Mouse (Mus musculus) right cerebral cortex, adult 18-20 months (tissue): Measurements from ENCODE around the gene Prr22.
A peak's percentile ranks its signal among the peaks of the same experiment; 100 is the strongest.

Experiments
- DNase-seq: peaks from one replicate; pipeline ENCODE4 v3.0.0; 2022; ENCODE audit warnings: mixed read lengths

Gene Prr22

GRCm38 (mm10) chr17:56769950-56770349, at the start of gene Prr22:
Gene Prr22 (plus strand): TSS chr17:56770250.
- DNase-seq: no peak

GRCm38 (mm10) chr17:56722441-56722840, 47.6 kb upstream of the Prr22 start:
- DNase-seq: no peak

DNA sequence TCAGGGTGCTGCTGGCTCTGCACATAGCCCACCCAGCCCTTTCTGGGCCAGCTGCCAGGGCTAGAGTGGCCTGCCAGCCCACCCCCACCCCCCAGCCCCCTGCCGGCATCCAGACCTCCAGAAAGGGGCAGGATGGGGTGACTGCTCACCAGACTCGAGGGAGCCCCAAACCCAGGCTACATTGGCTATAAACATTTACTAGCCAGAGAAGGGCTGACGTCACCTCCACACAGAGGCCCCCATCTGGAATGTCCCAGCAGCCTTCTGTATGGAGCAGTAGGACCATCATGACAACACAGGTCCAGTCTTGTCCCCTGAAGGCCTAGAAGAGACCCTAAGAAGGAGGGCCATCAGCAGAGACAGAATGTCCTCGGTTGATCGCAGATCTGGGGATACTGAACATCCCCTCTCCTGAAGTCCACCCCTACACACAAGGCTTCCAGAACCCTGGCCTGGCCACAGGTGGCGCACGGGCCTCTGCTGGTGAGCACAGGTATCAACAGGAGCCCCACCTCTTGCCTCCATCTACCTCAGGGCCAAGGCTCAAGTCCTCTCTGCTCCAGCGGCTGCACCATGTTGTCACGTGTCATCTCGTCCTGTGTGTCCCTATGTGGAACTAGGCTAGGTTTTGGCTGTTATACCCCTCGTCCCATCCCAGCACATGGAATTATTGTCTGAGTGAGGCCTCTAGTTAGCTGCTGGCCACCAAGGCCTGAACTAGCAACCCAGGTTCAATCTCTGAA, 46.5 kb upstream of the Prr22 start:
- DNase-seq: no peak

- DNase-seq: no peak
Measured at GRCm38 (mm10) chr17:56727029-56727649, 42.9 kb upstream of the Prr22 start.

- DNase-seq: no peak
Measured at GRCm38 (mm10) chr17:56727659-56728058, 42.4 kb upstream of the Prr22 start.

- DNase-seq: no peak
Measured at GRCm38 (mm10) chr17:56728117-56728516, 41.9 kb upstream of the Prr22 start.

DNA sequence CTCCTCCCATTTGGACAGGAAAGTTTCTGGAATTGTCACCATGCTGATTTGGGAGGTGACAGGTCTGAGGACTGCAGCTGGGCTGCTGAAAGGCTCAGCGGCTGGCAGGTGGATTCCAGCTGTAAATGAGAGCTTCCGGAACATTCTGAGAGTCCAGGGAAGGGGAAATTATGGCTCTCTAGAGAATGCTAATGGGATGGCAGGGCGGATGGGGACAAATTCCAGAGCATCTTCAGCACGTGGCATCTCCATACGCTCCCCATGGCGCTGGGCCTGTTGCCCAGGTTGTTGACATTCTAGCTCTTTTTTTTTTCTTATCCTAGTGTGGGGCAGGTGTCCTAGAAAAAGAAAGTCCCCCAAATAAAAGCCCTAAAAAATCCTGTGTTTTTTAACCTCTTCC, 40.9 kb upstream of the Prr22 start:
- no peak for DNase-seq

GRCm38 (mm10) chr17:56729656-56730055, 40.4 kb upstream of the Prr22 start:
- DNase-seq: no peak

DNA sequence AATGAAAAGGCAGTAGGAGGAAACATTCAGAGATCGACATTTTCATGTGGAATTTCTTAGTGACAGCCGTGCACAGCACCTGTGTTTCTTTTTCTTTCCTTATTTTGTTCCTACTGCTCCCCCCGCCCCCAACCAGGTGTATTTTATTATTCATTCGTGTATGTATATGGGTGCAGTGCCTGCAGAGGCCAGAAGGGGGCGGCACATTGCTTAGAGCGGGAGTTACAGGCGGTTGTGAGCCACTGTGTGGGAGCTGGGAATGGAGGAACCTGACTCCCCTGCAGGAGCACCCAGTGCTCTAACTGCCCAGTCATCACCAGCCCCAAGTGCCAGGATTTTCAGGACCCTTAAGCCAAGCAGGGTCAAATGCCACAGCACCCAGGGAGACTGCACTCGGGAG, 33.5 kb upstream of the Prr22 start:
- no peak for DNase-seq

- DNase-seq: no peak
Measured at GRCm38 (mm10) chr17:56738221-56738620, 31.8 kb upstream of the Prr22 start.

DNA sequence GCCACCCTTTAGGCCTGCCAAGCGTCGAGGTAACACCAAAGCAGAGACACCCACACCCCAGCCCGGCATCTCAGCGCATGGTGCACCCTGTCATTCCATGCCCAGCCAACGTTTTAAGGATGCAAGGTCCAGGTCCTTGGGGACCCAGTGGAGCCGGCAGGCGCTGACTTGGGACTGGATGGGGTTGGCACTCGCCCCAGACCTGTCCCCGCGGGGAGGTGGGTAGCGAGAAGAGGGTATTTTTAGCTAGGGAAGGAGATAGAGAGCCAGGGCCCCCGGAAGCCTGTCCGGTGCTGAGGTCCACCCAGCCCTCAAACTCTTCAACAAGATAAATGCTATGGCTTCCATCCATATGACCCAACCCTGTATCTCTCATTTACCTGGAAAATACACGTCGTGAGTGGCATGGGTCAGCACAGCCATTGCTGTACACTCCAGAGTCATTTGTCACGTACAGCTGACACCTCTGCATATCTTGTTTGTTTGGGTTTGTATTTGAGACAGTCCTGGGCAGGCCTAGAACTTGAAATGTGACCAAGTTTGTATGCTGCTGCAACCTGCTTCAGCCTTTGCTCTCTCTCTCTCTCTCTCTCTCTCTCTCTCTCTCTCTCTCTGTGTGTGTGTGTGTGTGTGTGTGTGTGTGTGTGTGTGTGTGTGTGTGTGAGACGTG, 29.8 kb upstream of the Prr22 start:
- no peak for DNase-seq

DNA sequence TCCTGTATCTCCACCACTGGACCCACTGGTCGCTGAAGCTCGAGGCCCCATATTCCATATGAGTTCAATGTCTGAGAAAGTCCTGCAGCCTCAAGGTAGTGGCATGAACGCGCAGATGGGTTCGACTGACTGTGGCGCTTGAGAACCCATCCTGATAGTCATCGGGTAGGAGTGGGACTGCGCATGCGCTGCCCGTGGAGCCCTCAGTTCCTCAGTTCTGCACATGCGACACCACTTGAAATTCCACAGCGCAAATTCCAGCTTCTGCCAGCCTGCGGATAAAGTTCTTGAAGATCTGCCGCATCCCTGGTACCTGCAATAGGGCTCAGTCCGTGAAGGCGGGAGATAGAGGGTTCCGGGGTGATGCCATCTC, 29.3 kb upstream of the Prr22 start:
- DNase-seq: no peak

- DNase-seq: no peak
Measured at GRCm38 (mm10) chr17:56744173-56744572, 25.9 kb upstream of the Prr22 start.

DNA sequence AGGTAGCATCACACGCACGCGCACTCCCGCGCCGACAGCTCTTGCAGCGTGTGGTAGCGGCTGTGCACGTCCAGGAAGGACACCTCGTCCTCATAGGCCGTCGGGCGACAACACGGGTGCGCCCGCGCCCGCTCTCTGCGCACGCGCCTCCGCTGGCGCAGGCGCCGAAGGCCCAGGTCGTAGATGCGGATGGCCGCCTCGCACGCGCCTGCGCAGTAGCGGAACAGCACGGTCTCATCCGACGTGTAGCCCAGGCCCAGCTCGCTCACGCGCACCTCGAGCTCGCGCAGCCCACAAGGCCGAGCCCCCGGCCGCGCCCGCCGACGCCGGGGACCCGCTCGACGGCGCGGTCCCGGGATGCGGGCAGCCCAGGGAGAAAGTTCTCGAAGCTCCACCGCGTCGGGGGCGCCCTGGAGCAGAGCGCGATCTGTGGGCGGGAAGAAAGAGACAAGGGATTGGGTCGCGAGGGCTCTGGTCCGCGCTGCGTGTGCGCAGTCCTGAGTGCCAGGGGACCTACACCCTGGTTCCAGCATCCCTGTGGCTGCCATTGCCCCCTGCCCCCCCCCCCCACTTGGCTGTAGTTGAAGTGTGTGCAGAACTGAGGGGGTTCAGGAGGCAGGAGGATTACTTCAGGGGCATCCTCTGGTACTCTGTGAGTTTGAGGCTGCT, 18.5 kb upstream of the Prr22 start:
- DNase-seq: peak; percentile 26

DNA sequence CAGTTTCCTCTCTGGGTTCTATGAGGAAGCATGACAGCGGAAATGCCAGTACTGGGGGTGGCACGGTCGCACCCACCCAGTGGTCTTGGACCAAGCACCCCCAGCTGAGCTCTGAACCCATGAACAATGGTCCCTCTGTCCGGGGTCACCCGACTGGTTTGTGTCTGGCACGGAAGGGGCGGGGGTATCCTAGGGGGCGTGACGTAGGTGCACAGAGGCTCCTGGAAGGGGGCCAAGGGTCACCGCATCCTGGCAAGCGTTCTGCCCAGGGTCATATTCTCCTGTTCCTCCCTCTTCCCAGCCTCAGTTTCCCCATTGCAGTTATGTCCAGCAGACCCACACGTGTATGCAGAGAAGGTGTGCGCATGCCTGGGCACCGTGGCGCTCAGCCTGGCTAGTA, 16.6 kb upstream of the Prr22 start:
- no peak for DNase-seq

- DNase-seq: no peak
Measured at GRCm38 (mm10) chr17:56754271-56755185, 15.5 kb upstream of the Prr22 start.

DNA sequence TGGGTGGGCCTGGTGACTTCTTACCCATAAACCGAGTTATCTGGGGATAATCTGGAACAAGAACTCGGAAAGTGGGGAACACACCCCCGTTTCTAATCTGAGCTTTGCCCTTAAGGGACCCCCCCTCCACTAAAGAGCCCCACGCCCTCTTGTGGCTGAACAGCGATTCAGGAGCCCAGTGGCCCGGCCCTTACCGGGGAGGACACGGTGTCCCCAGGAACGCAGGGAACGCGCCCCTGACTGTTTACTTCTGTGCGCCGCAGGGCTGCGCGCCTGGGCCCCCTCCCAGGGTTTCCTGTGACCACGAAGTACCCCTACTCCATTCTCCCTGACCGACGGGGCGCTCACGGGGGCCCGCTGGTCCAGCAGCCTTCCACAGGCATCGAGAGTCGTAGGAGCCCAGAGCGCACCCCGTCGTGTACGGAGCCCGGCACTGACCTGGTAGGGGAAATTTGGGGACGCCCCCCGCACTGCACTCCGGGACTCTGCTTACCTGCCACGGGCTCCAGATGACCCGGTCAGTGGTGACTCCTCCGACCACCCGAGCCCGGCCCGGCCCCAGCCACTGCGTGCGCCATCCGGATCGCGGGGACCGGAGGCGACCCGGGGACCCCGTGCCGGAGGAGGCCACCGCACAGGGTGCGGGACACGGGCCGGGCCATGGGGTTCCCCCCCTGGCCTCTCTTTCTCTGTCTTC, 13.2 kb upstream of the Prr22 start:
- no peak for DNase-seq

DNA sequence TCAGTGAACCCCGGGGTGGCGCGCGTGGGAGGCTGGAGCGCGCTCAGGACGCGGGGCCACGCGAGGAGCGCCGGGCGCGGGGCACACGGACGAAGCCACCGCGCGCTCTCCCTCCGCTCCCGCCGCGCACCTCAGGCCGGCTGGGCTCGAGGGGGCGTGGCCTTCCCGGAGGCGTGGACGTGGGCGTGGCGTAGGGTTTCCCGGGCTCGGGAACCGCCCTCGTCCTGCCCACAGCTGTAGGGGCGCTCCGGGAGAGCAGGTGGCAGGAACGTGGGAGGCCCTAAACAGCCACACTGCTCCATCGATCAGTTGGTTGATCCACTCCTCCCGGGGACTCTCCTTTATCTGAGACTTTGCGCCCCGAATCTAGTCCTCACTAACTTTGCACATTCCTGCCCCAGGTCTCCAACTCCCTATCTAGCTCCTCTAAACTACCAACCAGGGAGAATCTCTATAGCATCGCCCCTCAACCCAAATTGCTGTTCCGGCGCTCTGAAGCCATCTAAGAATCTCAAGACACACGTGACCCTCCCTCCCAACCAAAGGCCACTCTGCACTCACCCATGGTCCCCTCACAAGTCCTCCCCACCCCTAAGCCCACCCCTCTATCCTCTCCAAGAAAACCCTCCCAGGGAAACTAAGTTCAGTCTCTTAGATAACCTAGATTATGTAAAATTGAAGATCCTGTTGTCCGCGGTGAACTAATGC, 12.5 kb upstream of the Prr22 start, which contains the start of gene Nrtn:
Gene Nrtn (minus strand): TSS at position 115 of the 708 bp plus-strand sequence.
- peak; percentile 67 for DNase-seq

DNA sequence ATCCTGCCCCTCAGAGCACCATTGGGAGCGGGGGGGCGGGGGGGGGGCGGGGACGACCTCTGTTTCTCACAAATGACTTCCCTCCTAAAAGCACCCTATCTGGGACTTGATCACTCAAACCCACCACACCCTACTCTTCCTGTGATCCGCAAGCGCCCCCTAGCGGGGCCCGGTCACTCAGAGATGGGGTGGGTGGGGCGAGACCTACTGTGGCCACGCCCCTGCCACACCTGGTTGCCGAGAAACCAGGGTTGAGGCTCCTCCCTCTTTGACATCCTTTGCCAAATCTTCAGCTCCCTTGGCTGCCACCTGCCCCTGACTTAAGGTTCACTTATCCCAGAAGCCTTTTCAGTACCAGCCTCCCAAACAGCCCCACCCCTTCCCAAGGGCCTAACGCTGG, 11.9 kb upstream of the Prr22 start:
- DNase-seq: peak; percentile 56

- DNase-seq: no peak
Measured at GRCm38 (mm10) chr17:56759261-56759660, 10.8 kb upstream of the Prr22 start.

DNA sequence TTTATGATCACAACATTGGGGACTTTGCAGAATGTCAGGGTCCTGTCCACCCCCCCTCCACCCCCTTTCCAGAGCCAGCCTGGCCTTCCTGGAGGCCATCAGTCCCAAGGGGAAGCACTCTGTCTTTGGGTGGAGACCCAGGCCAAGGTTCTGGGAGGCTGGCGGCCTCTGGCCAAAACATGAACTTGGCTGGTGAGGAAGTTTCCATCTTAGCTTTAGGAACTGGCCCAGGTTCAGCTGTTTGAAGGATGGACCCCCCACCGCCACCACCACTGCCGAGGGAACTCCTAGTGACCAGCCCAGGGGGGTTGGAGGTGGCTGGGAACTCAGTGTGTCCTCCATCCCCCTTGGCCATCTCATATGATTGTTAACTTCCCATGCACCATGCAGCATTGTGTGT, 9.0 kb upstream of the Prr22 start:
- DNase-seq: no peak
